Mouse (Mus musculus): ENCODE results near the gene Cpne5.

The Cpne5 gene

DNA sequence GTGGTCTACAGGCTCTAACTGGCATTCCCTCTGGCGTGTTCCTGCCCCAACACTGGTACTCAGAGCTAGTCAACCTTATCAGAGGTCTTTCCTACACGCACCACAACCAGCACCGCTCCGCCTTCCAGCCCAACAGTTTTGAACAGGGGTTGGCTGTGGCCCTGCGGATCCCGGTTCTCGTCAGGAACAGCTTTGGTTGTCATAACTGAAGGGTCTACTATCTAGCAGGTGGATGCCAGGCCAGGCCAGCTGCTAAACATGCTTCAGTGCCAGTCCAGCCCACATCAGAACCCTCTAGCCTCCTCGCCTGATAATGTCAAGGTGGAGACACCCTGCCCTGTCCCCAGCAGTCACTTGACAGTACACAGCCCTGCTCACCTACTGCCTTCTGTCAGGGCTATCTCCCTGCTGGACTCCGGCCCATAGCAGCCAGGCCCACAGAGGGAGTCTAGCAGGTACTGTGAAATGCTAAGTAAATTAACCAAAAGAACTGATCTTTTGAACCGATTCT lies 19.1 kb upstream of the Cpne5 start:
- WGBS: 94% methylated on average over 10 of the region's 10 CpGs

GRCm38 (mm10) chr17:29256507-29256906 lies 18.5 kb upstream of the Cpne5 start:
- WGBS: 83% methylated on average over 6 of the region's 6 CpGs

- 85% methylated on average over 6 of the region's 6 CpGs for WGBS
Measured at GRCm38 (mm10) chr17:29254784-29255183, 16.8 kb upstream of the Cpne5 start.

- 84% methylated on average over 9 of the region's 9 CpGs for WGBS
Measured at GRCm38 (mm10) chr17:29253684-29254083, 15.7 kb upstream of the Cpne5 start.

DNA sequence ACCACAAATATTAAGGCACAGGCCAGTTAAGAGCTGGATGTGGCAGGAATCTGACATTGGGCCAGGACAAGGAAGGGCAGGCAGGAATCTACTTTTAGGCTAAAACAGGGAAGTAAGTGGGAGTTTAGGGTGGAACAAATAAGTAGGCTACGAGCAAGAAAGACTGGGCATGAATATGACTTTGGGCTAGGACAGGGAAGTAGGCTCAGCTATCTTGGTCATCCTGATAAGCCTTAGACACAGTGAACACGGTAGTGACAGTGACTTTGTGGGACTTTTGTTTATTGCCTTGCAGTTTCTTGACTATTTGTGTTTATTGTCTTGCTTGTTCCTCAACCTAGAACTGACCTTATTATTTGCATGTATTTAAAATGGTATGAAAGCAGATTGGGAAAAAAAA lies 15.3 kb upstream of the Cpne5 start:
- 89% methylated on average over 2 of the region's 2 CpGs for WGBS

- 66% methylated on average over 15 of the region's 15 CpGs for WGBS
Measured at GRCm38 (mm10) chr17:29251608-29252390, 13.8 kb upstream of the Cpne5 start.

DNA sequence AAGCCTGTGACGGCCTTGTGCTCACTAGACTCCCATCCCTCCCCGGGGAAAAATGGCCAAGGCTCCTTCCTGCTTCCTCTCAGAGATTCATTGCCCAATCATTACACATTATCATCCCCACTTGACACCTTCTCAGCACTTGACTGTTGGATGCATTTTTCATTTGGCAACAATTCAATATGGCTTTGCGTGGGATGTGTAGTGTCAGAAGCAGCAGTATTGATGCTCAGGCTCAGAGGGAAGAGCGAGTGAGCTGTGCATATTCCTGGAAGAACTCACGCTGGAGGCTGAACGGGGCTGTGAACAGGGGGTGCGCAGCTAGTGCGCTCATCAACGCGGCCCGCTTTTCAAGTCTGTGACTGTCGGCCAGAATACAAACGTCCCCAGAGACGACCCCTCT lies 13.0 kb upstream of the Cpne5 start:
- WGBS: 50% methylated on average over 14 of the region's 14 CpGs

DNA sequence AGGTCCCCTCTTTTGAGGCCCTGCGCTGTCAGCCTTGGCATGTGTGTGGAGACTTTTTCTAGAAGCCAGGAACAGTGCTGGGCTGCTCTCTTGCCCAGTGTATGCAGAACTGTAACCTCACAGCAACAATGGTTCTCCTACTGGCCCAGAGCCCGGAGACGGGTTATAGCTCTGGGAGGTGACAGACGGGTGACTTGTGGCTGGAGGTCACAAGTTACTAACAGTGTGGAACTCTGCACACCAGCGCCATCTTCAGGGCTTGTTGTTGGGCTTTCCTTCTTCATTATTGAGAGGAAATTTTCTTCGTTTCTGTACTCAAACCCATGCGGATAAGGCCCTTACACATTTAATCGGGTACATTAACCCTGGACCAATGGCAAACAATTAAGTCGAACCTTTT lies 11.5 kb upstream of the Cpne5 start:
- 70% methylated on average over 9 of the region's 9 CpGs for WGBS

GRCm38 (mm10) chr17:29247881-29248280 lies 9.9 kb upstream of the Cpne5 start:
- WGBS: 43% methylated on average over 13 of the region's 13 CpGs

- 12% methylated on average over 5 of the region's 5 CpGs for WGBS
Measured at GRCm38 (mm10) chr17:29246602-29247001, 8.6 kb upstream of the Cpne5 start.

DNA sequence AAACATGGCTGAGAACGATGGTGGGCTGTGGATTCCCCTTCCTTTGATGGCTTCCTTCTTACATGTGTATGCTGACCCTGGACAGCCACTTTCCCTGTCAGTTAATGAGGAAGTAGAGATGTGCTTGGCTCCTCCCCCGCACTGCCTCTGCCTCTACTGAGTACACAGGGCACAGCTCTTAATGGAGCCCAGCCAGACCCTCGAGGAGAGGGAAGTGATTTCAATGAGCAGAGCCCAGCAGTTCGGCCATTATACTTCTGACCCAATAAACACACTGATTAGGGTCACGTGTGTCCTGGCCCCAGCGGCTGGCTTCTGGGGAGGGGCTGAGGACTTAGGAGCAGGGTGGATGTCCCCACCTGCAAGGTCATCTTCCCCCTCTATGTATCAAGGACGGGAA lies 7.8 kb upstream of the Cpne5 start:
- WGBS: 52% methylated on average over 7 of the region's 7 CpGs

DNA sequence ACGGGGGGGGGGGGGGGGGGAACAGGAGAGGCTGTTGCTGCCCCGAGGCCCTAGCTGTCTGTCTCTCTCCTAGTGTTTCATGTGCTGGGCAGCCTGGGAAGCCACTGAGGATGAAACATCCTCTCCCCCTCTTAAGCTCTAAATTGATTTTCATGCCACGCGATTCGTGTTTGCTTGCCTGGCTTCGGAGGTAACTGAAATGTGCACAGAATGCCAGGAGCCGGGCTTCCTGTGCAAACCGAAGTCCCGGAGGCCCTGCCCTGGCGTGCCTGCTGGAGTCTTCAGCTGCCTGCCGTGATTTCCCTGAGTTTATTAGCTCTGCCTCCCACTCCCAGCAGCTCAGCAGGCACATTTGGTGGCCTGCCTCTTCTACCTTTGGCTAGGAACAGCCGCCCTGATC lies 6.9 kb upstream of the Cpne5 start:
- 44% methylated on average over 12 of the region's 12 CpGs for WGBS

- 6% methylated on average over 23 of the region's 23 CpGs for WGBS
Measured at GRCm38 (mm10) chr17:29238421-29238945, 516 bp upstream of the Cpne5 start.

GRCm38 (mm10) chr17:29237267-29237771 lies 648 bp downstream of the Cpne5 start:
- 4% methylated on average over 29 of the region's 32 CpGs for whole genome bisulfite sequencing

- 62% methylated on average over 7 of the region's 7 CpGs for WGBS
Measured at GRCm38 (mm10) chr17:29236111-29236510, 1.9 kb downstream of the Cpne5 start.

DNA sequence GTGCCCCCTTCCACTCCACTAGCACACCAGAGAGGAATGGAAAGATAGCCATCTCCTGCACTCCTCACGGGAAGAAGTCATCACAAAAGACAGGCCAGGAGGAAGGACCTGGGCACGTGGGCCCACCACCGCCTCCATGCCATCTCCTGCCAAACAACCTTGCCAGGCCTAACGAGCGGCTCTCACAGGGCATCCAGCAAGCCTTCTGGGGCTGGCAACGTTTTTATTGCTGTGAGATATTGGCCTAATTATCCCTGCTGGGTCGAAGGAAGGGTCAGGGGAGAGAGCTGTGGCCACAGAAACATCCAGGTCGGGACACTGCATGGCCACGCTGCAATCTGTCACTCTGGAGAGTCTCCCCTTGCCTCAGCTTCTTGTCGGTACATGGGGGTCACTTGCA lies 6.9 kb downstream of the Cpne5 start:
- 74% methylated on average over 10 of the region's 10 CpGs for WGBS

GRCm38 (mm10) chr17:29220631-29221030 lies 17.3 kb downstream of the Cpne5 start:
- WGBS: 77% methylated on average over 14 of the region's 14 CpGs

- 71% methylated on average over 5 of the region's 5 CpGs for WGBS
Measured at GRCm38 (mm10) chr17:29218017-29218416, 19.9 kb downstream of the Cpne5 start.

GRCm38 (mm10) chr17:29216078-29216477 lies 21.9 kb downstream of the Cpne5 start:
- 67% methylated on average over 7 of the region's 7 CpGs for WGBS

GRCm38 (mm10) chr17:29214655-29215054 lies 23.3 kb downstream of the Cpne5 start:
- WGBS: 63% methylated on average over 10 of the region's 10 CpGs

GRCm38 (mm10) chr17:29214193-29214456 lies 23.8 kb downstream of the Cpne5 start:
- 77% methylated on average over 4 of the region's 4 CpGs for WGBS

DNA sequence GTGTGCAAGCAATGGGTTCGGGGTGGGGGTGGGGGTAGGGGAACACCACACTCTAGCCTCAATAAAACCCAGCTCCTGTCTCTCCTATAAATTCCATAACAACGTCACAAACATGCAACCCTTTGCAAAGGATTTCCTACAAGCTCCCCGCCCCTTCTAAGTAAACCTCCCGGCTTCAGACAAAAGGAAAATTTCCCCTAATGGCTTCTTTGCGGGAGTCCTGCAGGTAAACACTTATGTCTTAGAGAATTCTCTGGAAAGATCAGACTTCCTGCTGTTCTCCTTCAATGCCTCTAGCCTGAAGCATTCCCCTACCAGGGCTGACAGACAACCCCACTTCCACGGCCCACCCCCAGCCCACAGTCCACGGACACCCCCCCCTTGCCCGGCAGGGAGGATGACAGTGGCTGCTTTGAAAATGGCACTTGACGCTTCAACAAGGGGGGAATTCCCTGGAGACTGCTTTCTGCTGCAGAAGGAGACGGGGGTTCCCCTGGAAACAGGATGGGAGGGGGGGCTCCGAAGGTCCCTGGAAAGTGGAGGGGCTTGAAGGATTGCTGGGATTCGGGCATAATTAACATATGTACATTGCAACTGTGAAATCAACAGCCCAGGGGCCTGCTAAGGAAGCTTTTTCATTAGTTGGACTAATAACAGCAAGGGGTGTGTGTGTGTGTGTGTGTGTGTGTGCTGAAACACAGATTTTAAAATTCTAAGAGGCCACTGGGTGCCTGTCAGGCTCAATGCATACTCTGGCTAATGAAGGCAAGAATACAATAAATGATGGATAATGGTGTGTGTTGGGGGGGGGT lies 24.4 kb downstream of the Cpne5 start:
- WGBS: 25% methylated on average over 12 of the region's 12 CpGs

- WGBS: 57% methylated on average over 7 of the region's 7 CpGs
Measured at GRCm38 (mm10) chr17:29211836-29212235, 26.1 kb downstream of the Cpne5 start.
